Mouse (Mus musculus) forebrain, embryonic 11.5 days (tissue): ENCODE data around the gene Rtkn. TPM values are rescaled to one million over a fixed set of nuclear protein-coding genes. Genes with fewer than 3 reads are reported as not detected.

ENCODE experiments used
- ATAC-seq: fragments of 200-750 bp; cut with Nextera tagmentation; replicated peaks from 2 replicates; pipeline ENCODE4 v1.8.0; 2017; ENCODE audit warnings: moderate TSS enrichment; ENCODE audit not compliant: low FRiP score
- DNase-seq: peaks from one replicate; pipeline ENCODE4 v3.0.0-alpha.2; 2017; ENCODE audit warnings: low spot score
- H3K27ac ChIP-seq: fragments of 300-500 bp; sonication (generic); 2 replicates; pipeline ENCODE4 v1.5.1; 2014; ENCODE audit warnings: low read depth, low read length
- H3K27me3 ChIP-seq: fragments of 300-500 bp; sonication (generic); 2 replicates; pipeline ENCODE4 v1.6.1; 2014; ENCODE audit warnings: mild to moderate bottlenecking, low read length, mixed read lengths; ENCODE audit not compliant: control insufficient read depth, insufficient read depth
- H3K36me3 ChIP-seq: fragments of 300-500 bp; sonication (generic); 2 replicates; pipeline ENCODE4 v1.6.1; 2014; ENCODE audit warnings: mild to moderate bottlenecking, low read length, moderate library complexity, mixed read lengths; ENCODE audit not compliant: control insufficient read depth, insufficient read depth
- H3K4me1 ChIP-seq: fragments of 300-500 bp; sonication (generic); replicated peaks from 2 replicates; pipeline ENCODE4 v1.6.1; 2014; ENCODE audit warnings: low read length, mixed read lengths; ENCODE audit not compliant: control insufficient read depth, insufficient read depth
- H3K4me2 ChIP-seq: fragments of 300-500 bp; sonication (generic); 2 replicates; pipeline ENCODE4 v1.6.1; 2014; ENCODE audit warnings: low read depth, mild to moderate bottlenecking, low read length, moderate library complexity, mixed read lengths; ENCODE audit not compliant: severe bottlenecking
- H3K4me3 ChIP-seq: fragments of 300-500 bp; sonication (generic); 2 replicates; pipeline ENCODE4 v1.5.1; 2014; ENCODE audit warnings: low read depth, low read length
- H3K9ac ChIP-seq: fragments of 300-500 bp; sonication (generic); 2 replicates; pipeline ENCODE4 v1.6.1; 2014; ENCODE audit warnings: low read length
- H3K9me3 ChIP-seq: fragments of 300-500 bp; sonication (generic); 2 replicates; pipeline ENCODE4 v1.6.1; 2016; ENCODE audit warnings: low read length, mixed read lengths; ENCODE audit not compliant: control insufficient read depth
- WGBS: fragments of 180-500 bp; shearing (Covaris S2); extraction: QIAGEN DNeasy Blood & Tissue Kit; methylation state at CpG from one replicate; pipeline ENCODE4 v1.1.7; 2014; 5-methylcytosine and 5-hydroxymethylcytosine counted together
- polyA plus RNA-seq: library from polyadenylated mRNA; unstranded; fragments of >200 nt; fragmentation: Nextera tagmentation; extraction: Ambion mirVana; gene quantifications from 2 replicates; pipeline ENCODE4 v1.2.1, GENCODE M21; 2014

The Rtkn gene
- polyA plus RNA-seq, 1 experiment from 2014 or later = 23.0 TPM

DNA sequence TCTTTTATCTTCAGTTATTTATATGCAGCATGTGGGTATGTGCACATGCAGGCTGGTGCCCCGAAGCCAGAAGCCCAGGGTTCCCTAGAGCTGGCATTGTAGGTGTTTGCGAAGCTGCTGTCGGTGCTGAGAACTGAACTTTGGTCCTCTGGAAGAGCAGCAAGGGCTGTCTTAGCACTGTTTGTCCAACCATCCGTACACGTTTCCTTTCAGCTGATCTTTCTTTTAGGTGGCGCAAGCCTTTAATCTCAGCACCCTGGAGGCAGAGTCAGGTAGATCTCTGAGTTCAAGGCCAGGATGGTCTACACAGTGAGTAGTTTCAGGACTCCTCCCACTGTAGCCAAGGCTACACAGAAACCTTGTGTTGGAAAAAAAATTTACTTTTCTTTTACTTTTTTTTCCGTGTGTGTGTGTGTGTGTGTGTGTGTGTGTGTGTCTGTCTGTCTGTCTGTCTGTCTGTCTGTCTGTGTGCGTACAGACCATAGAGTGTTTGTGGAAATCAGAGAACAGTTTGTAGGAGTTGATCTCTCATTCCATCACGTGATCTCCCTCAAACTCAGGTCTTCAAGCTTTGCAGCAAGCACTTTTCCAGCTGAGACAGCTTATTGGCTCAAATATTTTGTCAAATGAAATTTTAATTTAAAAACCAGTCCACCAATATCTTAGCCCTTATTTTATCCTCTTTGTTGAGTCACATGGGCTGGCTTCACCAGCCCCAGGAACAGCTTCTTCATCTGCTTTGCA is 2.9 kb upstream of the Rtkn start:
- no peak overlapping the region for H3K9ac ChIP-seq
- H3K27ac ChIP-seq = no peak overlapping the region
- no peak for ATAC-seq
- no peaks in the 10 kb centered on the region for H3K9me3 ChIP-seq
- no peak for DNase-seq
- H3K4me1 ChIP-seq = peaks cover 14% of the 10 kb centered on the region; the same call in 1 of the 2 replicates
- H3K4me3 ChIP-seq = no peak overlapping the region
- WGBS = 86% methylated on average over 9 of the region's 9 CpGs
- no peaks in the 10 kb centered on the region for H3K36me3 ChIP-seq
- H3K4me2 ChIP-seq = no peak overlapping the region
- H3K27me3 ChIP-seq = no peaks in the 10 kb centered on the region

DNA sequence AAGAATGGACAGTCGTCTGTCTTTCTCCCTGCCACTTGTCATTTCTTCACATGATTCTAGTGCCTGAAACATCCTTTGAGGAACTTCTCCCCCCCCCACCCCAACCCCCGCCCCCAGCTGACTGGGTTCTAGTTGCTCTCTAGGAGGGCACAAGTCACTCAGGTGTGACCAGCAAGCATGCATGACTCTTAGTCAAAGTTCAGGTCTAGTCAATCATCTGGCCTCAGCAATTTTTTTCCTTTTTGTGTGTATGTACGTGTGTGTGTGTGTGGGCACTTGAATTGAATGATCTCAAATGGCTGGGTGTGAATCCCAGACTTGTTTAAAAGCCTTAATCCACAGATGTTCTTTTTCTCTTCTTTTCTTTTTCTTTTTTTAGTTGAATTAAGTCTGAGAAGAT is 1.0 kb upstream of the Rtkn start:
- Histone ChIP-seq H3K4me2 (no peak overlapping the region), H3K4me1 (peaks cover 29% of the 10 kb centered on the region; the same call in 1 of the 2 replicates), H3K4me3 (no peak overlapping the region), H3K36me3 (no peaks in the 10 kb centered on the region), H3K9ac (no peak overlapping the region), H3K27me3 (no peaks in the 10 kb centered on the region), H3K27ac (no peak overlapping the region), H3K9me3 (no peaks in the 10 kb centered on the region)
- WGBS = 55% methylated on average over 3 of the region's 3 CpGs
- DNase-seq (no peak), ATAC-seq (no peak)

DNA sequence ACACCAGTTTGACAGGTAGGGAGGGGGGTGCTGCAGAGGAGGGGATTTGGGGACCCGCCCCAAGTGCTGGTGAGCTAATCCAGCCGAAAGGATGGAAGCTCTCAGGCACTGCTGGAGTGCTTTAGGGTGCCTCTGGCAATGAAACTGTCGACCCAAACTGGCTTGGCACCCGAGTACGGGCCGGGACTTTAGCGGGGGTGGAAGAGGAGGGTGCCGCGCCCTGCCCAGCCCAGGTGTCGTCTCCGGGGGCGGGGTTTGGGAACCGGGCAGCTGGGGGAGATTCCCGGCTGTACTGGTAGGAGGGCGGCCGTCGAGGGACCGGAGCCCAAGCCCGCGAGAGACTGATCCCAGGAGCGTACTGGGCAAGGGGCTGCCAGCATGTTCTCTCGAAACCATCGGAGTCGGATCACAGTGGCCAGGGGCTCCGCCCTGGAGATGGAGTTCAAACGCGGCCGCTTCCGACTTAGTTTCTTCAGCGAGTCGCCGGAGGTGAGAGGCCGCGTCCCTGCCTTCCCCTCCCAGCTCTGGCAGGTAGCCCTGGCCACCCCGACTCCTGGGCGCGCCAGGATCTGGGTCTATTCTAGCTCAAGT is 403 bp downstream of the Rtkn start:
- DNase-seq = no peak
- H3K27ac ChIP-seq = no peak overlapping the region

DNA sequence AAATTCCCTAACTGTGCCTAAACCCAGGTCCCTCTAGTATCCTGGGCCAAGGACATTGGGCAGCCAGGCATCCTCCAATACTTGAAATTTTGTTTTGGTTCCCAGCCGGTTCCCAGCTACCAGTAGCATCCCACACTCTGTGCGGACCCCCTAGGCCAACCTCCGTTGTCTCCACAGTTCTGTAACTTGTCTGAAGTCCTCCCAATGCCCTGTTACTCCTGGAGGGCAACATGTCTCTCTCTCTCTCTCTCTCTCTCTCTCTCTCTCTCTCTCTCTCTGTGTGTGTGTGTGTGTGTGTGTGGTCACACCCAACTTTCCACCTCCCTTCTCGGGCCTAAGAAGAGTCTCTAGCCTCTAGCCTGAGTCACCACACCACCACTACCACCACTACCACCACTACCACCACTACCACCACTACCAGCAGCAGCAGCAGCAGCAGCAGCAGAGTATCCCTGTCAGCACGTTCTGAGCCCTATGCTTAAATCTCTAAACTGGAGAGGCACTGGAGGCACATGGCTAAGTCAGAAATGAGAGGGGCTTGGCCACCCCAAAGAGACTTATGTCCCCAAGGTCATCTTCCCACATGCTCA is 1.1 kb downstream of the Rtkn start:
- peaks cover 30% of the 10 kb centered on the region; the same call in 1 of the 2 replicates for H3K4me1 ChIP-seq

More for the DNA sequence above, 403 bp downstream of the Rtkn start:
- Histone ChIP-seq H3K36me3 (no peaks in the 10 kb centered on the region), H3K4me1 (peaks cover 30% of the 10 kb centered on the region; the same call in 1 of the 2 replicates), H3K27me3 (no peaks in the 10 kb centered on the region), H3K9me3 (no peaks in the 10 kb centered on the region), H3K4me2 (peak overlapping the region; percentile 81), H3K9ac (peak overlapping the region; percentile 93), H3K4me3 (peak overlapping the region; percentile 50)
- 3% methylated on average over 37 of the region's 37 CpGs for WGBS
- no peak for ATAC-seq

DNA sequence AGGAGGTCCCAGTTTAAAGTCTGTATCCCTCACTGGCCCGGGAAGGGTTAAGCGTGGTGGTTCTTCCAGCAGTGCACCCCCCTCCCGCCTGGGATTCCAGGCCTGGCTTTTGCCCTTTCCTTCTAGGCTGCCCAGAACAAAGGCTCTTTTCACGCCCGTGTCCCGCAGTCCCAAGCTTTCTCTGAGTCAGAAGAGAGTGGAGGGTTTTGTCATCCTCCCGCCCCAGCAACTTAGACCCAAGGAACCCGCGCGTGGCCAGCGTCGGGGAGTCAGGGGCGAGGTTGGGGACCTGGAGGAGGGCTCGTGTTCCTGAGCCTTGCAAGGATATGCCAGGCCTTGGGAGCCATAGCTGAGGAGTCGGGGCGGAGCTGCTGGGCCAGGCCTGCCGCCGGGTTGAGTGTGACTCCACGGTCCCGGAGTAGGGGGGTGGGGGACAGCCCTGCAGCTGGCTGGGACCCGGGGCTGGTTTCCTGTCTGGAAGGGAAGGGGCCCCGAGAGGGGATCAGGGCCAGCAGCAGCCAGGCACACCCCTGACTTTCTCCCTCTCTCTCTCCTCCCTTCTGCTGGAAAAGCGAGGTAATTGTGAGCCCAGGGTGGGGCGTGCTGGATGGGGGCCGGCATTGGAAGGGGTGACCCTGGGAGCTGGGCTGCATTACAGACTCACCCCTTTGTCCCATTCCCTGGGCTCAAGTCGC is 1.8 kb downstream of the Rtkn start:
- DNase-seq (peak; percentile 89), ATAC-seq (peak; percentile 73)
- H3K36me3 ChIP-seq = no peaks in the 10 kb centered on the region
- H3K9me3 ChIP-seq = no peaks in the 10 kb centered on the region
- peak overlapping the region; percentile 50 for H3K4me3 ChIP-seq
- under 1% methylated on average over 23 of the region's 26 CpGs for WGBS
- peak overlapping the region; percentile 98 for H3K27ac ChIP-seq
- H3K4me1 ChIP-seq = peaks cover 32% of the 10 kb centered on the region
- H3K27me3 ChIP-seq = no peaks in the 10 kb centered on the region
- H3K9ac ChIP-seq = peak overlapping the region; percentile 93
- H3K4me2 ChIP-seq = peak overlapping the region; percentile 81

More for the DNA sequence above, 1.1 kb downstream of the Rtkn start:
- WGBS = 5% methylated on average over 5 of the region's 5 CpGs
- ATAC-seq = no peak
- Histone ChIP-seq H3K27ac (peak overlapping the region; percentile 98), H3K4me2 (peak overlapping the region; percentile 81), H3K9me3 (no peaks in the 10 kb centered on the region), H3K36me3 (no peaks in the 10 kb centered on the region), H3K4me3 (peak overlapping the region; percentile 50), H3K27me3 (no peaks in the 10 kb centered on the region), H3K9ac (peak overlapping the region; percentile 93)
- no peak for DNase-seq

DNA sequence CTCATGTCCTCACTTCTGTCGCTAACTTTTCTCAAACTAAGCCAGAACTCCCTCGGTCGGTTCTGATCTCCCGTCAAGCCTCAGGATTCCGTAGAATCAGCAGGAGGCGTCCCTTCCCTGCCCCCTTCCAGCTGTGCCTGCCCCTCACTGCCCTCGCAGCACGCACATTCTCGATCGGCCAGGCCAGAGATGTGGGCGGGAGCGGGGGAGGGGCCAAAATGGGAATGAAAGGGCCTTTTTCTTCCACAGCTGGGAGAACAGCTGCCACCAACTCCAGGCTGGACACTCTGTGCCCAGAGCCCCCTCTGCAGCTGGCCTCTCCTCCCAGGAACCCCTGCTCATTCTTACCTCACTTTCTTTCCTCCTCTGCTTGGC is 2.3 kb downstream of the Rtkn start:
- Histone ChIP-seq H3K4me1 (peaks cover 38% of the 10 kb centered on the region), H3K9me3 (no peaks in the 10 kb centered on the region), H3K9ac (peak overlapping the region; percentile 93), H3K4me2 (peak overlapping the region; percentile 81), H3K27me3 (no peaks in the 10 kb centered on the region), H3K36me3 (no peaks in the 10 kb centered on the region), H3K27ac (peak overlapping the region; percentile 98), H3K4me3 (peak overlapping the region; percentile 50)
- DNase-seq (peak; percentile 93), ATAC-seq (peak; percentile 79)
- 0% methylated on average over 12 of the region's 12 CpGs for WGBS

DNA sequence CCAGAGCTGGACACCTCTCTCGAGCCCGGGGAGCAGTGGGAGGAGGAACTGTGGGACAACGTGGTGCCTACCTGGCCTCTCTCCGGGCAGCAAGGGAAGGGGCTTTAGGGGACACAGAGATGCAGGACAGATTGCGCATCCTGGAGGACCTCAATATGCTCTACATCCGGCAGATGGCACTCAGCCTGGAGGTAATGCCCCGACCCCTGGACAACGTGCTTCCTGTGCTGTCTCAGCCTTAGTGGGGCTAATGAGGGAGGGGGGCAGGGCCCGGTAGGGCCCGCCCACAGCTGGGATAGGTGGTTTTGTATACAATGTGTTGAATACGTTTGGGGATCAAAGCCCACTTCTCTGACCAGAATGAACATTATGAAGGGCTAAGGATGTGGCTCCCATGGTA is 2.8 kb downstream of the Rtkn start:
- ATAC-seq = peak; percentile 56
- 1% methylated on average over 11 of the region's 11 CpGs for WGBS
- H3K4me3 ChIP-seq = peak overlapping the region; percentile 50
- DNase-seq = peak; percentile 76
- peak overlapping the region; percentile 98 for H3K27ac ChIP-seq
- peaks cover 38% of the 10 kb centered on the region for H3K4me1 ChIP-seq
- H3K4me2 ChIP-seq = peak overlapping the region; percentile 81
- H3K27me3 ChIP-seq = no peaks in the 10 kb centered on the region
- no peaks in the 10 kb centered on the region for H3K9me3 ChIP-seq
- no peaks in the 10 kb centered on the region for H3K36me3 ChIP-seq
- peak overlapping the region; percentile 93 for H3K9ac ChIP-seq

DNA sequence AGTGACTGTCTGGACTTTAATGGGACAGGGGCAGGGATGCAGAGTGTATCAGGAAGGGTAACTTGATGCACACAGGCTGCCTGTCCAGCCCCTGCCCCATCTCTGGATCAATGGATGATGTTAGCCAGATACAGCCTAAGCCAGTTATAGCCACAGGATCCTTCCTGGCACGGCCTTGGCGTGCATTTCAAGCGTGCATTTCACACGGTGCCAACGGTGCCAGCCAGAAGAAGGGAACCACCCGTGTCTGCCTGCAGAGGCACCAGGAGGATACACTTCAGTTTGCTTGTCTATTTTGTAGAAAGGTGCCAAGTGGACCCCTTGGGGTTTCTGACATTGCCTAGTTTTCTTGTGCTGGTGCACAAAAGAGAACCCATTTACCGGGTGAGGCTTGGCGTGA is 4.8 kb downstream of the Rtkn start:
- WGBS = 95% methylated on average over 8 of the region's 8 CpGs
- Histone ChIP-seq H3K4me1 (peaks cover 38% of the 10 kb centered on the region), H3K36me3 (no peaks in the 10 kb centered on the region), H3K4me3 (no peak overlapping the region), H3K9ac (no peak overlapping the region), H3K27ac (no peak overlapping the region), H3K9me3 (no peaks in the 10 kb centered on the region), H3K4me2 (no peak overlapping the region), H3K27me3 (no peaks in the 10 kb centered on the region)
- DNase-seq (no peak), ATAC-seq (no peak)
